Comparison of ENCODE assay signal across 30 mouse cellular contexts in the genomic region with DNA sequence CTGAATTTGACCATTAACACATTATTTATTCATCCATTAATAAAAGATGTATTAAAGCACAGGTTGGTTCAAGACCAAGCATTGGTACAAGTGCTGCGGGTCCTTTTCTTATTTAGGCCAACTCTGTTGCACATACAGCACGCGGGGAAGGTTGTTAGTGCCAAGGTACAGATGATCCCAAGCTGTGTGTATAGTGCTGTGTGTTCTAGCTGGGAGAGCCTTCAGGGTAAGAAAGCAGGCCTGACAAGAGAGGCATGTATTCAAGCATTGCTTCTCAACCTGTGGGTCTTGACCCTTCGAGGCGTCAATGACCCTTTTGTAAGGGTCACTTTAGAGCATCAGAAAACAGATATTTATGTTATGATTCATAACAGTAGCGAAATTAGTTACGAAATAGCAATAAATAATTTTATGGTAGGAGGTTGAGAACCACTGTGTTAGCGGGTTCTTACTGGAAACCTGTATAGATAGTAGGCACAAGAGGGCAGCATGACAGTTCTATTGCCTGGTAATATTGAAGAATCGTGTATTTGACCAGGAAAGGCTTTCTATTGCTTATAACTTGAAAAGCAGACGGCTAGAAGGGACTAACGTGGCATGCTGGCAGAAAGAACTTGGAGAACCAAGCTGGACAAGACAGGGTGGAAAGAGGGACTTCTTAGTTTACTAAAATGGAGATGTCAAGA. TPM values are rescaled to one million over a fixed set of nuclear protein-coding genes. Genes with fewer than 3 reads are reported as not detected.
DNase-seq lines count a peak whose midpoint lies in the region; ATAC-seq and TF ChIP-seq lines count a peak whose summit lies in the region.
"Had no signal": no experiment of that assay in that cellular context is flagged by ENCODE, and none has a peak within 500 bp of the region (broad histone marks: within the 10 kb centered on the region; RNA-seq: fewer than 3 reads in every experiment).

No protein-coding gene starts in this region.

- peak overlapping the region; percentile 15; the same call in 1 of the 2 replicates for H3K4me2 ChIP-seq in intestine, embryonic 16.5 days (ENCODE audit: low read depth, low read length)
- peak overlapping the region; percentile 92; the same call in 1 of the 2 replicates for H3K4me2 ChIP-seq in liver, embryonic 16.5 days (ENCODE audit: low read depth, low read length)
- no peak overlapping the region for H3K4me2 ChIP-seq in kidney, embryonic 16.5 days (replicated peaks; ENCODE audit: low read depth, low read length)
- H3K4me2 ChIP-seq: hindbrain, embryonic 12.5 days; limb, embryonic 13.5 days had no signal

- H3K4me1 ChIP-seq in ES-Bruce4 (ENCODE audit: control insufficient read depth, insufficient read depth, low read length): no peaks in the 10 kb centered on the region
- peaks cover 24% of the 10 kb centered on the region for H3K4me1 ChIP-seq in intestine, embryonic 16.5 days (ENCODE audit: control insufficient read depth, insufficient read depth, low read length)
- peaks cover 66% of the 10 kb centered on the region for H3K4me1 ChIP-seq in liver, embryonic 16.5 days (ENCODE audit: control insufficient read depth, low read depth, low read length)
- H3K4me1 ChIP-seq in kidney, embryonic 16.5 days (ENCODE audit: insufficient read depth, low read length): peaks cover 32% of the 10 kb centered on the region

- H3K4me3 ChIP-seq in layer of hippocampus, adult 2 months: no peak overlapping the region
- no peak overlapping the region for H3K4me3 ChIP-seq in ES-Bruce4 (ENCODE audit: low read depth, low read length)
- H3K4me3 ChIP-seq in intestine, embryonic 16.5 days (ENCODE audit: low read length): 0 out of 2 replicates have a peak overlapping the region, but pooled peaks have one; percentile 3
- no peak overlapping the region for H3K4me3 ChIP-seq in liver, embryonic 16.5 days (ENCODE audit: low read depth, low read length)
- no peak overlapping the region for H3K4me3 ChIP-seq in kidney, embryonic 16.5 days (ENCODE audit: low read length)
- H3K4me3 ChIP-seq: gastrocnemius, adult 2 months; heart, adult 2 months; hindbrain, embryonic 12.5 days; limb, embryonic 13.5 days had no signal

- no peaks in the 10 kb centered on the region for H3K27me3 ChIP-seq in ES-Bruce4 (ENCODE audit: control insufficient read depth, insufficient read depth, low read length, poor library complexity, severe bottlenecking)
- no peaks in the 10 kb centered on the region for H3K27me3 ChIP-seq in intestine, embryonic 16.5 days (replicated peaks; ENCODE audit: control insufficient read depth, insufficient read depth, low read length)
- no peaks in the 10 kb centered on the region for H3K27me3 ChIP-seq in liver, embryonic 16.5 days (ENCODE audit: control insufficient read depth, insufficient read depth, low read depth, low read length)
- no peaks in the 10 kb centered on the region for H3K27me3 ChIP-seq in kidney, embryonic 16.5 days (ENCODE audit: insufficient read depth, low read length)
- H3K27me3 ChIP-seq: hindbrain, embryonic 12.5 days; limb, embryonic 13.5 days had no signal

- no peak overlapping the region for H3K27ac ChIP-seq in layer of hippocampus, adult 2 months
- peak overlapping the region; percentile 46 for H3K27ac ChIP-seq in ES-Bruce4 (ENCODE audit: insufficient read depth, low read length)
- H3K27ac ChIP-seq in intestine, embryonic 16.5 days (ENCODE audit: low read length): peak overlapping the region; percentile 82
- H3K27ac ChIP-seq in liver, embryonic 16.5 days (ENCODE audit: low read length): peak overlapping the region; percentile 99
- no peak overlapping the region for H3K27ac ChIP-seq in kidney, embryonic 16.5 days (ENCODE audit: low read length)
- H3K27ac ChIP-seq: gastrocnemius, adult 2 months; heart, adult 2 months; hindbrain, embryonic 12.5 days; limb, embryonic 13.5 days had no signal

- TF ChIP-seq CTCF in layer of hippocampus, adult 2 months (conservative IDR thresholded peaks at IDR 0.05): peak; percentile 26; the same call in 1 of the 2 replicates
- TF ChIP-seq CTCF in ES-Bruce4 (IDR thresholded peaks at IDR 0.05; ENCODE audit: low read depth, low read length): no peak

- no peak for TF ChIP-seq EP300 in ES-Bruce4 (IDR thresholded peaks at IDR 0.05; ENCODE audit: insufficient read depth, low read depth, low read length)

- H3K36me3 ChIP-seq in ES-Bruce4 (ENCODE audit: control insufficient read depth, insufficient read depth, low read length, poor library complexity, severe bottlenecking): no peaks in the 10 kb centered on the region
- H3K36me3 ChIP-seq in intestine, embryonic 16.5 days (ENCODE audit: control insufficient read depth, insufficient read depth, low read length): no peaks in the 10 kb centered on the region
- H3K36me3 ChIP-seq in liver, embryonic 16.5 days (ENCODE audit: control insufficient read depth, insufficient read depth): peaks cover 4% of the 10 kb centered on the region; the same call in 1 of the 2 replicates
- no peaks in the 10 kb centered on the region for H3K36me3 ChIP-seq in kidney, embryonic 16.5 days (ENCODE audit: insufficient read depth, low read length)
- H3K36me3 ChIP-seq: hindbrain, embryonic 12.5 days; limb, embryonic 13.5 days had no signal

- no peak for TF ChIP-seq POLR2A in ES-Bruce4 (IDR thresholded peaks at IDR 0.05; ENCODE audit: insufficient read depth, low read length)

- 76% methylated on average over 11 of the region's 11 CpGs for WGBS in intestine, embryonic 16.5 days
- 74% methylated on average over 11 of the region's 11 CpGs for WGBS in liver, embryonic 16.5 days (ENCODE audit: insufficient replicate concordance)
- 92% methylated on average over 11 of the region's 11 CpGs for WGBS in kidney, embryonic 16.5 days

- no peaks in the 10 kb centered on the region for H3K9me3 ChIP-seq in ES-Bruce4 (replicated peaks; ENCODE audit: control insufficient read depth, insufficient read depth, low read length, poor library complexity, severe bottlenecking)
- H3K9me3 ChIP-seq in intestine, embryonic 16.5 days (ENCODE audit: control insufficient read depth, low read length): no peaks in the 10 kb centered on the region
- no peaks in the 10 kb centered on the region for H3K9me3 ChIP-seq in liver, embryonic 16.5 days (replicated peaks; ENCODE audit: control insufficient read depth, low read length)
- no peaks in the 10 kb centered on the region for H3K9me3 ChIP-seq in kidney, embryonic 16.5 days (ENCODE audit: low read length)
- H3K9me3 ChIP-seq: hindbrain, embryonic 12.5 days; limb, embryonic 13.5 days had no signal

- ATAC-seq in intestine, embryonic 16.5 days: no peak
- no peak for ATAC-seq in liver, embryonic 16.5 days (ENCODE audit: low read depth)
- no peak for ATAC-seq in kidney, embryonic 16.5 days (ENCODE audit: low FRiP score, low TSS enrichment)
- ATAC-seq: forebrain, embryonic 16.5 days; lung, postnatal 0 days had no signal

- no peak overlapping the region for H3K9ac ChIP-seq in ES-Bruce4 (ENCODE audit: low read depth, poor library complexity, severe bottlenecking)
- peak overlapping the region; percentile 39; the same call in 1 of the 2 replicates for H3K9ac ChIP-seq in intestine, embryonic 16.5 days (ENCODE audit: low read depth, low read length)
- peak overlapping the region; percentile 33; the same call in 1 of the 2 replicates for H3K9ac ChIP-seq in liver, embryonic 16.5 days (ENCODE audit: low read depth, low read length)
- H3K9ac ChIP-seq in kidney, embryonic 16.5 days (replicated peaks; ENCODE audit: low read length): no peak overlapping the region
- H3K9ac ChIP-seq: hindbrain, embryonic 12.5 days; limb, embryonic 13.5 days had no signal

- no peak for DNase-seq in layer of hippocampus, adult 2 months (ENCODE audit: low spot score in 2 of 2)
- DNase-seq in layer of hippocampus, adult 9-11 months: no peak
- DNase-seq in lung, postnatal 36 days: no peak
- DNase-seq in lung, adult 18-20 months: no peak
- DNase-seq: adrenal gland, postnatal 14 days; B cell, adult 2 months; cerebellum, adult 11 months; cerebellum, postnatal 14 days; embryo, embryonic 11 days; gastrocnemius, adult 2 months; heart, adult 2 months; layer of hippocampus, postnatal 36 days; retina, postnatal 1 day; right cerebral cortex, postnatal 4 days; thymus, postnatal 25 days had no signal

RNA-seq across cellular contexts. Expression of a gene that starts 3.7 kb away (rescaled TPM):
- 100 to 1,000 TPM in 1 of 2 experiments, 10 to 100 TPM in 1; 99.1 to 107 TPM for total RNA-seq in layer of hippocampus, adult 2 months (2021)
- polyA plus RNA-seq in ES-Bruce4 (2011; ENCODE audit: insufficient read depth, insufficient read length, low read depth, missing spikeins): 119 and 125 TPM in 2 replicates
- polyA plus RNA-seq in intestine, embryonic 16.5 days (2015; fragmentation: Nextera tagmentation; extraction: Ambion mirVana): 208 and 249 TPM in 2 replicates
- polyA plus RNA-seq in liver, embryonic 16.5 days (2015; fragmentation: Nextera tagmentation; extraction: Ambion mirVana): 355 and 363 TPM in 2 replicates
- polyA plus RNA-seq in kidney, embryonic 16.5 days (2015; fragmentation: Nextera tagmentation; extraction: Ambion mirVana): 115 and 119 TPM in 2 replicates

RNA-seq across cellular contexts. Expression of a gene that starts 21.5 kb away (rescaled TPM):
- total RNA-seq in layer of hippocampus, adult 2 months (2021): not detected
- not detected in 2 replicates for polyA plus RNA-seq in ES-Bruce4 (2011; ENCODE audit: insufficient read depth, insufficient read length, low read depth, missing spikeins)
- not detected in 2 replicates for polyA plus RNA-seq in intestine, embryonic 16.5 days (2015; fragmentation: Nextera tagmentation; extraction: Ambion mirVana)
- polyA plus RNA-seq in liver, embryonic 16.5 days (2015; fragmentation: Nextera tagmentation; extraction: Ambion mirVana): 0.49 TPM in 1 of 2 replicates, not detected in the other
- not detected in 2 replicates for polyA plus RNA-seq in kidney, embryonic 16.5 days (2015; fragmentation: Nextera tagmentation; extraction: Ambion mirVana)
- total RNA-seq: adrenal gland, postnatal 14 days; gastrocnemius, adult 2 months; heart, adult 2 months; layer of hippocampus, postnatal 36 days; left cerebral cortex, postnatal 14 days; midbrain, postnatal 0 days had no signal
- polyA plus RNA-seq: brain, embryonic 14.5 days; embryonic facial prominence, embryonic 14.5 days; forebrain, embryonic 16.5 days; heart, adult 2 months; heart, embryonic 16.5 days; hindbrain, embryonic 12.5 days; kidney, embryonic 14.5 days; large intestine, adult 2 months; limb, embryonic 13.5 days; lung, postnatal 0 days; midbrain, postnatal 0 days had no signal

RNA-seq across cellular contexts. Expression of a gene that starts 38.4 kb away (rescaled TPM):
- total RNA-seq in layer of hippocampus, adult 2 months (2021): 10 to 100 TPM; 74.0 to 78.7 TPM
- polyA plus RNA-seq in ES-Bruce4 (2011; ENCODE audit: insufficient read depth, insufficient read length, low read depth, missing spikeins): 170 and 189 TPM in 2 replicates
- 312 and 350 TPM in 2 replicates for polyA plus RNA-seq in intestine, embryonic 16.5 days (2015; fragmentation: Nextera tagmentation; extraction: Ambion mirVana)
- 147 and 154 TPM in 2 replicates for polyA plus RNA-seq in liver, embryonic 16.5 days (2015; fragmentation: Nextera tagmentation; extraction: Ambion mirVana)
- polyA plus RNA-seq in kidney, embryonic 16.5 days (2015; fragmentation: Nextera tagmentation; extraction: Ambion mirVana): 272 and 302 TPM in 2 replicates

RNA-seq across cellular contexts. Expression of a gene that starts 38.4 kb away (rescaled TPM):
- total RNA-seq in layer of hippocampus, adult 2 months (2021): 10 to 100 TPM; 42.8 to 50.8 TPM
- 73.1 and 78.6 TPM in 2 replicates for polyA plus RNA-seq in ES-Bruce4 (2011; ENCODE audit: insufficient read depth, insufficient read length, low read depth, missing spikeins)
- 24.7 and 28.2 TPM in 2 replicates for polyA plus RNA-seq in intestine, embryonic 16.5 days (2015; fragmentation: Nextera tagmentation; extraction: Ambion mirVana)
- 11.6 and 11.8 TPM in 2 replicates for polyA plus RNA-seq in liver, embryonic 16.5 days (2015; fragmentation: Nextera tagmentation; extraction: Ambion mirVana)
- 40.8 and 43.1 TPM in 2 replicates for polyA plus RNA-seq in kidney, embryonic 16.5 days (2015; fragmentation: Nextera tagmentation; extraction: Ambion mirVana)

Comparison
In these comparisons a context has a peak if more than half of its experiments do, and no peak if none do; other contexts are left out.
1. H3K27ac ChIP-seq: peak in ES-Bruce4 (single experiment), intestine, embryonic 16.5 days (single experiment) and liver, embryonic 16.5 days (single experiment); none in layer of hippocampus, adult 2 months (single experiment) and kidney, embryonic 16.5 days (single experiment).
2. H3K9ac ChIP-seq: peak in intestine, embryonic 16.5 days (single experiment) and liver, embryonic 16.5 days (single experiment); none in ES-Bruce4 (single experiment) and kidney, embryonic 16.5 days (single experiment).